Mouse (Mus musculus): ENCODE measurements around the gene R3hdml. TPM values are rescaled to one million over a fixed set of nuclear protein-coding genes. Genes with fewer than 3 reads are reported as not detected.
"Not testable (repeated sequence)": the region's sequence is repeated elsewhere in the genome, so short reads cannot be mapped to it uniquely, and the experiment has no call there.

R3hdml gene
- polyA plus RNA-seq, 1 experiment, result 0.35 TPM

DNA sequence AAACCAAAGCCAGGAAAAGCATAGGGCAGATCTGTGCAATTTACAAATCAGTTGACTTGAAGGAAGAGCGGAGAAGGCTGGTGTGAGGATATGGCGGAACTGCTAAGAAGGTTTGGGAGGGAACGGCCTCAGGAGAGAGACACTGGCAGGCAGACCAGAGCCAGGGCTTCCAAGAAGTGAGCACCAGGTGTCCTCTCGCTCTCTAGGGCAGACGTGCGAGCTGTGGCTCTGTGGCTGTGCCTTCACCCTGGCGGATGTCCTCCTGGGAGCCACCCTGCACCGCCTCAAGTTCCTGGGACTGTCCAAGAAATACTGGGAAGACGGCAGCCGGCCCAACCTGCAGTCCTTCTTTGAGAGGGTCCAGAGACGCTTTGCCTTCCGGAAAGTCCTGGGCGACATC is 38.7 kb upstream of the R3hdml start:
- no peak for DNase-seq
- Histone ChIP-seq H3K4me3 (ENCODE audit: control insufficient read depth, insufficient read depth, low read length) (no peak overlapping the region), H3K36me3 (ENCODE audit: control insufficient read depth, insufficient read depth, low read length) (no peaks in the 10 kb centered on the region), H3K27ac (ENCODE audit: control insufficient read depth, insufficient read depth, low read length) (no peak overlapping the region), H3K27me3 (ENCODE audit: control insufficient read depth, insufficient read depth, low read length) (no peaks in the 10 kb centered on the region), H3K4me1 (replicated peaks; ENCODE audit: control insufficient read depth, insufficient read depth, low read length) (no peaks in the 10 kb centered on the region)
- no peak for TF ChIP-seq POLR2A (IDR thresholded peaks at IDR 0.05; ENCODE audit: control insufficient read depth, extremely low read depth, insufficient read depth, low read length, poor library complexity)
- no peak for TF ChIP-seq CTCF (IDR thresholded peaks at IDR 0.05; ENCODE audit: borderline replicate concordance, control insufficient read depth, extremely low read depth, insufficient read depth, low read length, poor library complexity)
- 91% methylated on average over 13 of the region's 13 CpGs for WGBS

DNA sequence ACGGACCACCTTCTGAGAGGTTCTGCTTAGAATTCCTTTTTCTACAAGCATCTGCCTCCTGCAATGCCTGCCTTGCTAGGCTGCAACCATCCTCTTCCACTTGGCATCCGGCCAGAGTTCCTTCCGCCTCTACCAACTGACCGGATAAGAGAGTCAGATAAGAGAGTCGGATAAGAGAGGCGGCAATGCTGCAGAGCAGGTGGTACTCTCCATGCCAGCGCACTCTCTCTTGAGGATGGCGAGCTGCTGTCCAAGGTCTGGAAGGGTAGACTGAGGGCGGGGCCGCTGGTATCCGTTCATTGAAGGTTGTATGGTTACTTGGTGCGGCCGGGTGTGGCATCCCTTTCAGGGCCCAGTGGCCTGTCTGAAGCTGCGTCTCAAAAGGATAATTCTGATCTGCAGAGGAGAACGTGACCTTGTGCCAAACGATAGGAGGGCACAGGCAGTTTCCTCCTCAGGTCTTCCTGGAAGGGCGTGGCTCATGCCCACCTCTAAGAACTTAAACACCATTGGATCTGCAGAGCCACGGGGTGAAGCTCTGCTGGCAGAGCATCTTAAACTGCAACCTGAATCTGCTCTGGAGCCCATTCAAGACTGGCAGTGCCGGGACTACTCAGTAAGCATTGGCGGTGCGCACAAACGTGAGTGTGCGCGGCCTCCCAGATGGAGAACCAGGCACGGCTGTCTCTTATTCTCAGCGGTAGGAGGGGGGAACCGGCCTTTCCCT is 33.4 kb upstream of the R3hdml start:
- H3K36me3 ChIP-seq (ENCODE audit: control insufficient read depth, insufficient read depth, low read length), result no peaks in the 10 kb centered on the region
- 45% methylated on average over 27 of the region's 27 CpGs for WGBS
- no peaks in the 10 kb centered on the region for H3K4me1 ChIP-seq (replicated peaks; ENCODE audit: control insufficient read depth, insufficient read depth, low read length)
- H3K4me3 ChIP-seq (ENCODE audit: control insufficient read depth, insufficient read depth, low read length), result no peak overlapping the region
- TF ChIP-seq CTCF (IDR thresholded peaks at IDR 0.05; ENCODE audit: borderline replicate concordance, control insufficient read depth, extremely low read depth, insufficient read depth, low read length, poor library complexity) (no peak), POLR2A (IDR thresholded peaks at IDR 0.05; ENCODE audit: control insufficient read depth, extremely low read depth, insufficient read depth, low read length, poor library complexity) (no peak)
- DNase-seq, result no peak
- no peak overlapping the region for H3K27ac ChIP-seq (ENCODE audit: control insufficient read depth, insufficient read depth, low read length)
- H3K27me3 ChIP-seq (ENCODE audit: control insufficient read depth, insufficient read depth, low read length), result no peaks in the 10 kb centered on the region

DNA sequence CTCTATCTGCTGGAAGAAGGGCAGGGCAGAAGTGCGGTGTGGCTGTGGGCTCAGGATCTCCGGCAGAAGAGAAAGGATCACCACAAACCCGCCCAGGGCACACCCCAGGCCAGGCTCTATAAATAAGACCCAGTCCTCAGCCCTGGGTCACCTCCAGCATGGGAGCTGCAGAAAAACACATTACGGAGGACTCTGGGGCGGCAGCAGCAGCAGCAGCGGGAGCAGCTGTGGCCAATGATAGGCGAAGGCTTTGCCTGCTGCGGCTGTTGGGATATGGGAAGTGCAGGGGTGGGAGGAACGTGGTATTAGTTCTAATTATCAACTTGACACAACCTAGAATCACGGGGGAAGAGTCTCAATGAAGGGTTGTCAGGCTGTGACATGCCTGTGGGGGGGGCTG is 32.7 kb upstream of the R3hdml start:
- TF ChIP-seq CTCF (IDR thresholded peaks at IDR 0.05; ENCODE audit: borderline replicate concordance, control insufficient read depth, extremely low read depth, insufficient read depth, low read length, poor library complexity) (no peak), POLR2A (IDR thresholded peaks at IDR 0.05; ENCODE audit: control insufficient read depth, extremely low read depth, insufficient read depth, low read length, poor library complexity) (no peak)
- 52% methylated on average over 10 of the region's 10 CpGs for WGBS
- Histone ChIP-seq H3K4me1 (replicated peaks; ENCODE audit: control insufficient read depth, insufficient read depth, low read length) (no peaks in the 10 kb centered on the region), H3K4me3 (ENCODE audit: control insufficient read depth, insufficient read depth, low read length) (no peak overlapping the region), H3K36me3 (ENCODE audit: control insufficient read depth, insufficient read depth, low read length) (no peaks in the 10 kb centered on the region), H3K27me3 (ENCODE audit: control insufficient read depth, insufficient read depth, low read length) (no peaks in the 10 kb centered on the region), H3K27ac (ENCODE audit: control insufficient read depth, insufficient read depth, low read length) (no peak overlapping the region)
- DNase-seq, result no peak

DNA sequence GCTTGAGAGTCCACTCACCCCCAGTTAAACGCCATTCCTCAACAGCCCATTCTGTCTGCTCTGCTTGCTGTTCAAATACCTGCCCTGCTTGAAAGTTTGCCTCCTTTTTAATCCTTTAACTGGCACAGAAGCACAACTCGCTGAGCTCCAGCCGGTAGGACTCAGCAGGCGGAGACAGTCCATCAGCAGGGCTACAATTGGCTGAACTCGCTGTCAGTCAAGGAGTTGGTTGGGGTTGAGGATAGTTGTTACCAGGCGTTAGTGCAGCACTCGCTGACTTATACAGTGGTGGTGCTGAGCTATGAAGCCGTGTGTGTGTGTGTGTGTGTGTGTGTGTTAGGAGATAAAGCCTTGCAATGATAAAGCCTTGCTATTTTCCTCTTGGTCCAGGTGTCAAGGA is 31.5 kb upstream of the R3hdml start:
- TF ChIP-seq CTCF (IDR thresholded peaks at IDR 0.05; ENCODE audit: borderline replicate concordance, control insufficient read depth, extremely low read depth, insufficient read depth, low read length, poor library complexity) (no peak), POLR2A (IDR thresholded peaks at IDR 0.05; ENCODE audit: control insufficient read depth, extremely low read depth, insufficient read depth, low read length, poor library complexity) (no peak)
- no peaks in the 10 kb centered on the region for H3K27me3 ChIP-seq (ENCODE audit: control insufficient read depth, insufficient read depth, low read length)

DNA sequence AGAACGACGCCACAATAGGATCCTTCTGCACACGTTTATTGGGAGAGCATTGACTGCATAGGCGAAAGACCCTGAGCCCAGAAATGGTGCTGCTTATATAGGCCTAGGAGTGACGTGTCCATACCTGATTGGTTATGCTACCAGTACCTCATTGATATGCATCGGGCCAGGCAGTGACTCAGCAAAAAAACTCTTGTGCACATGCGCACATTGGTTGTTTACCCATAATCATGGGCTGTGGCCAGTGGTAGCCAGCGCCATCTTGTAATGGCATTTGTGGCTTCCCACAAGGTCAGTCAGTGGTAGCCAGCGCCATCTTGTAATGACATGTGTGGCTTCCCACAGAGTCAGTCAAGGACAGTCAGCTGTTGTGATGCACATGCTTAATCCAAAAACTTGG is 30.8 kb upstream of the R3hdml start:
- H3K36me3 ChIP-seq (ENCODE audit: control insufficient read depth, insufficient read depth, low read length); H3K27ac ChIP-seq (ENCODE audit: control insufficient read depth, insufficient read depth, low read length); H3K4me1 ChIP-seq (replicated peaks; ENCODE audit: control insufficient read depth, insufficient read depth, low read length); DNase-seq; H3K4me3 ChIP-seq (ENCODE audit: control insufficient read depth, insufficient read depth, low read length); H3K27me3 ChIP-seq (ENCODE audit: control insufficient read depth, insufficient read depth, low read length): not testable (repeated sequence)
- 89% methylated on average over 9 of the region's 9 CpGs for WGBS

More for the DNA sequence above, 31.5 kb upstream of the R3hdml start:
- Histone ChIP-seq H3K27ac (ENCODE audit: control insufficient read depth, insufficient read depth, low read length) (no peak overlapping the region), H3K4me3 (ENCODE audit: control insufficient read depth, insufficient read depth, low read length) (no peak overlapping the region), H3K4me1 (replicated peaks; ENCODE audit: control insufficient read depth, insufficient read depth, low read length) (no peaks in the 10 kb centered on the region), H3K36me3 (ENCODE audit: control insufficient read depth, insufficient read depth, low read length) (no peaks in the 10 kb centered on the region)
- DNase-seq, result no peak
- 94% methylated on average over 8 of the region's 8 CpGs for WGBS

DNA sequence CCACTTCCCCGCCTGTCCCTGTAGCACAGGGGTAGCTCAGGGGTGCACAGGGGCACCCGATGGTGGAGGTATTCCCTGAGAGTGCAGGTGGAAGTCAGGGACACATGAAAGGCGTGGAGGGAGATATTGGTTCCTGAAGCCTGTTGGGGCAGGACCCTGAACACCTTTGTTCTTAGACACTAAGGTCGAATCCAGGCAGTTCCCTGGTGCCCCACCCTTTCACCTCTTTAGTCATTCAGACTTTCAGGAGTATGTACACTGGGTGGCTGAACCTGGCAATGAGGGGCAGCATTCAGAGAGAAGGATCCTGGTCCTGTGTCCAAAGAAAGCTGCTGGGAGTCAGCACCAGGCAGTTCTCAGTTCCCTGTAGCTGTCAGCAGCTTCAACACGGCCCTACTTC is 29.7 kb upstream of the R3hdml start:
- no peaks in the 10 kb centered on the region for H3K36me3 ChIP-seq (ENCODE audit: control insufficient read depth, insufficient read depth, low read length)
- no peaks in the 10 kb centered on the region for H3K4me1 ChIP-seq (replicated peaks; ENCODE audit: control insufficient read depth, insufficient read depth, low read length)
- no peak overlapping the region for H3K4me3 ChIP-seq (ENCODE audit: control insufficient read depth, insufficient read depth, low read length)
- no peak for DNase-seq
- WGBS, result 84% methylated on average over 5 of the region's 5 CpGs
- TF ChIP-seq CTCF (IDR thresholded peaks at IDR 0.05; ENCODE audit: borderline replicate concordance, control insufficient read depth, extremely low read depth, insufficient read depth, low read length, poor library complexity) (no peak), POLR2A (IDR thresholded peaks at IDR 0.05; ENCODE audit: control insufficient read depth, extremely low read depth, insufficient read depth, low read length, poor library complexity) (no peak)
- no peak overlapping the region for H3K27ac ChIP-seq (ENCODE audit: control insufficient read depth, insufficient read depth, low read length)
- H3K27me3 ChIP-seq (ENCODE audit: control insufficient read depth, insufficient read depth, low read length), result no peaks in the 10 kb centered on the region

DNA sequence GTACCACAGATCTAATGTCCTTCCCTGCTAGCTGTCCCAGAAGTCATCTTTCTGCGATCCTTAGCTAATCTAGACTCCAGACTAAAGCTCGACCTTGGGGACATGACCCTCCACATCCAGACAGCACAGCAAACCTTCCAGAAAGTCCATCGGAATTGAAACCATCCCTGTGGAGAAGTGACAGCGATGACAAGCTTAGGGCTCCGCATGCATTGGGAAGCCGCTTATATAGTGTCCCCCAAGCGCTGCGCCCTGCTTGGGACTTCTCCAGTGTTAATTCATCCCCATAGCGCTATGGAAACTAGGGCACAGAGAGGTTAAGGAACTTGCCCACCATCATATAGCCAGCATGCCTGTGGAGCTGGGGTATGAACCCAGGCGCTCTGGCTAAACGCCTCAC is 29.3 kb upstream of the R3hdml start:
- no peaks in the 10 kb centered on the region for H3K4me1 ChIP-seq (replicated peaks; ENCODE audit: control insufficient read depth, insufficient read depth, low read length)
- WGBS, result 89% methylated on average over 11 of the region's 11 CpGs
- DNase-seq, result no peak
- H3K4me3 ChIP-seq (ENCODE audit: control insufficient read depth, insufficient read depth, low read length), result no peak overlapping the region
- TF ChIP-seq CTCF (IDR thresholded peaks at IDR 0.05; ENCODE audit: borderline replicate concordance, control insufficient read depth, extremely low read depth, insufficient read depth, low read length, poor library complexity) (no peak), POLR2A (IDR thresholded peaks at IDR 0.05; ENCODE audit: control insufficient read depth, extremely low read depth, insufficient read depth, low read length, poor library complexity) (no peak)
- H3K27me3 ChIP-seq (ENCODE audit: control insufficient read depth, insufficient read depth, low read length), result no peaks in the 10 kb centered on the region
- H3K36me3 ChIP-seq (ENCODE audit: control insufficient read depth, insufficient read depth, low read length), result no peaks in the 10 kb centered on the region
- no peak overlapping the region for H3K27ac ChIP-seq (ENCODE audit: control insufficient read depth, insufficient read depth, low read length)

Data from thymus, adult 2 months (tissue).